Mouse (Mus musculus): ENCODE measurements around the gene Ghrh.

Gene Ghrh

DNA sequence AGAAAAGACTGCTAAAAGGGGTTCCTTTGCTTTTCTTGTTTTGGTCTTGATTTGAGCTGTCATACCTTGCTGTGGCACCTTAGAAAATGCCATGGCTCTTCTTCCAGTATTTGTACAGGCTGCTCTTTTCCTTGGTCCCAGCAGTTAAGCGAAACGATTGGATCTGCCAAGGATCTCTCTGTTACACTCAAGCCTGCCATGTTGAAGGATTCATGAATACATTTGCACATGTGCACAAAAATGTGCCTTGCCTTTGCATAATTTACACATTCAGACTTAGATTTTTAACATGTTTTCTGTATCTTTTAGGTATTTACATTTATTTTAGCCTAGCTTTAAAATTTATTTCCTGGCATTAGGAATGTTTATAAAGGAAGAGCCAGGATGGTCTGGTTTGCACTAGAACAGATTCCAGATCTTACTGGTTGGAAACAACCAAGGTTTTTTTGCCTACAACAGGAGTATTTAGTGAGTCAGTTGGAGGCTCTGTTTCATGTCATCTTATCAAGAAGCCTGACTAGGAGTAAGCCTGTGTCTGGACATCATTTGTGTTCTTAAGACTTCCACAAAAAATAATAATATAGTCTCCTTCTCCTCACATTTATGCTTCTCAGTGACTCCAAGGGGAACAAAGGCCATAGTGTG, 38.9 kb downstream of the Ghrh start:
- no peak for DNase-seq (ENCODE audit: low spot score in 2 of 2)

DNA sequence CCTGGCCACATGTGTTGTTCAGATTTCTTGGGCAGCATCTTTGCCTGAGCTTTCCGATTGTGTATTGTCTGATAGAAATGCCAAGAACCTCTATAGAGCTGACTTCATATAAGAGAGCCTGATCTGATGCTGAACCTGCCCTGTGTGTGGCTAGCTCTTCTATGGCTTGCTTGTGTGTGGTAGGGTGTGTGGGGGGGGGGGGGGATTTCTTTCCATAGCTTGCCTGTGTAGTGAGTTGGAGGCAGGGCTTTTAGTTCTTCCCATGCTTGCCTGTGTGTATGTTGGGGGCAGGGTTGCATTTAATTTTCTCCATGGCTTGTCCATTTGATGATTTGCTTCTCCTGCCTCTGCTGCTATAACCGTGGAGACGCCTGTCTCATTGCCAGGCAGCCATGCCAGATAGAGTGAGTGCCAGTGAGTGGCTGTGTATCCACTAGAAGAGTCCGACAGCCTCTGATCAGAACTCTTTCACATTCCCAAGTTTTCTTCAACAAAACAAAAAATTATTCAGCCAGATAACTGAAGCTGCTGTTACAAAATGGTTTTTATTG, 39.5 kb downstream of the Ghrh start:
- DNase-seq (ENCODE audit: low spot score in 2 of 2): no peak

DNA sequence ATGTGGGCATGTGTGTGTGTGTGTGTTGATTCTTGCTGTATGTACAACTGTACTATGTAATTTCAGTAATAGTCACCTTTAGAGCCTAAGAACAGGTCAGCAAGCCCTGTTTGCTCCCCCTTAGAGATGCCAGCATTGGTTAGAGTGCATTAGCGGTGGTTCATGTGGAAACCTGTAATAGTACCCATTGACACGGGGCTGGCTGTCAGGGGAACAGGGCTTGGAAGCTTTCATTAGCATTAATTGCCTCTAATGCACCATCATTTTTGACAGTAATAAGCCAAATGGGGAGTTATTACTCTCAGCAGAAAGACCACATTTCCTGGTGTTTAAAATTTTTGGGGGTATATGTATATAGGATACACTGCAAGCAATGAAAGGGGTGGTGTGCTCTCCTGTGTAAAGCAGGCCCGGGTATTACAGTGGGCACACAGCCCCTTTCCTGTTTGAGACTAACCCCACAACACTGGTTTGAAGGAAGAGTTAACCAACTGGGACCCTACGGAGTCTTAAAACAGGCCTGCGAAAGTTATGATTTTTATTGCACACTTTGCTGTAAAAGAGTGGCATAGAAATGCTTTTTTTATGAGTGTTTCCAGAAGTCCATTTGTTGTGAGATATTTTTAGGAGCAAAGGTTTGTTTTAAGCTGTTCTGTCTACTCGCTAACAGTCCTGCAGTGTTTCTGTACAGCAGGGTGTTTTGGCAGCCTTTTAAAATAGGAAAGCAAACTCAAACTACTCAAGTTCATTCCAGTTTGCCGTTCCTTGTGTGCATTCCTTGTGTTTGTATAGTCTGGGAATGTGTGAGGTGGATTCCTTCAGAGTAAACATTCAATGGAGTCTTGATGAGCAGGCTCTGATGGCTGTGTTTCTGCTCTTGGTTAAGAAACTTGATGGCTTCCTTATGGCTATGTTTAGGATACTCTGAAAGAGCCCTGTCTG, 40.9 kb downstream of the Ghrh start:
- DNase-seq (ENCODE audit: low spot score in 2 of 2): no peak

DNA sequence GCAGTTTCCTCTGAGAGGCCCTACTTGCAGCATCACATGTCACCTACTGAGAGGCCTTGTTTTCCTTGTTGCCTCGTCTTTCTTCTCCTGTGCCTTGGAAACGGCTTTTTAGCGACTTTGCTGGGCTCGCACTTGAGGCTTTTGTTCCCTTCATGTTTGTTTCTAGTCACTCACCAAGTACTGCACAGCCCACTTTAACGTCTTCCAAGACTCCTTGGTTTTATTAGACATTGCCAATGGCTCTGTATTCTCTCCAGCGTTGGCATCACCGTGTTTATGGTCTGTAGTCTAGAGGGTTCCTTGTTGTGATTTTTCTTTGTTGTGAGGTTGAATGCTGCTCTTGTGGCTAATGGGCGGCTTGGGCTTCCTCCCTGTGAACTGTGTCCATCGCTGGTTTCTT, 44.2 kb downstream of the Ghrh start:
- no peak for DNase-seq (ENCODE audit: low spot score in 2 of 2)

DNA sequence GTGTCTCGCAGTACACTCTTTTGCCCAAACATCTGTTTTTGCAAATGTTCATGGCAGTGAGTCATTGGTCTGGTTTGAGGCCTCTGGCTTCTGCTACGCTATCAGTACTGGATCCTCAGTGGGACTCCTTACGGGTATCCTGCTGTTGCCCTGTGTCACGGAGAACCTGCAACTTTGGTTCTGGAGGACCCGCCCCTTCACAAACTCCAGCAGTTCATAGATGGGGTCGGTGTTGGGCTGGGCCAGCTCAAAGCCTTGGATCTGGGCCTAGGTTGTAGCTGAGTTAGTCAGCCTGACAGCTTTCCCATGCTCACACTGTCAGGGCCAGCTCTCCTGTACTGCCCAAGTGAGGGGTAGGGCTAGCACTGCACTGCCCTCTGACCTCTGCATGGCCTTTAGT, 47.3 kb downstream of the Ghrh start:
- DNase-seq (ENCODE audit: low spot score in 2 of 2): no peak

DNA sequence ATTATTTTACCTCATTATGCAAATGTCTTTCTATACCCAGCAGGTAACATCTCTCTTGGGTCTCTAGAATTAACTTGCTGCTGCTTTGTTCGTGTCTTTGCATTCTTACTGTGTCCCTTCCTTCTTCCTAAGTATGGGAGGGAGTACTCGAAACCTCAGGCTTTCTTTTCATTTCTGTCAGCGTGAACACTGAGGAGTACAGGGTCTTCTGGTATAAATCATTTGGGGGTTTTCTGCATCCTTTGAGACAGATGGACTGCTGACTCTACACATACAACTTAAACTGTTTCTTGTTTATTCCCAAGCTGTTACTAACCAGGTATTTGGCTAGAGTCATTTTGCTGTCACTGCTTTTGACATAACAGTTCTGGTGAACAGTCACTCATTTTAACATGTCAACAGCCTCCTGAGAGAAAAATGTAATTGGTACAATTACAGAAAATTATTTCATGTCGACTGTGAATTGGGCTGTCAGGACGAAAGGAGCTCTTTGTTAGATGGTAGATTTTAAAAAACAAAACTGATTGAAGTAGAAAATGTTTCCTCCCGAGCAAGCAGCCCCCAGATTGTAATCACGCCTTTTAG, 51.1 kb downstream of the Ghrh start:
- no peak for DNase-seq (ENCODE audit: low spot score in 2 of 2)

DNA sequence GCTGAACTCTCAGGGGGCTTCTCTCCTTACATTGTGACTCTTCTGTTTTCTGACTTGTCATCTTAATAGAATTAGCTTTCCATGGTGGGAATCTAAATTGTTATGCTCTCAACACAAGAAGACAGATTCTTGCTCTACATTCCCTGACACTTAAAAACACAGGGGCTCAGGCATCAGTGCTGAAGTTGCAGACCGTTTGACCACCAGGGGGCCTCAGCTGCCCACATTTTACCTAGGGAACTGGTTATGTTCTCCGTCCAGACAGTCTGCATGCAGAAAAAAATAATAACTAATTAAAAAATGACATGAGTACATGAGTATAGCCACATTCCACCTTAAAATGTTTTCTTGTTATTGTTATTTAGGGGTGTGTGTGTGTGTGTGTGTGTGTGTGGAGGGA, 55.2 kb downstream of the Ghrh start:
- peak; percentile 43 to 74 for DNase-seq (ENCODE audit: low spot score in 2 of 2)

DNA sequence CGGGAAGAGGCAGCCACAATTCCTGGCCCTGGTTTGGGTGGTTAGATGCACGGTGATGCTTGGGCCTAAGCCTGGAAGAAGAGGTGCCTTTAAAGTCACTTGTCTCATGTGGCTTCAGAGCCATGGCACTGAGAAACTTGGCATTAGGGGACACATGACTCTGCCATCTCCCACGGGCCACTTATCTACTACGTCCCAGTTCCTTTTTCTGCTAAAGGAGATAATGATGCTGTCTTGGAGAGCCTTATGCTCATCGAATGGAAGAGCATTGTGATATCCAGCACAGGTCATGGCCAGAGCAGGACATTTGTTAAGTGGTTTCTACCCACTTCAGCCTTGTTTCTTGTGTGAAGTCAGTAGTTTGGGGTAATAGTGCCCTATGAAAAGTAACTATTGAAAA, 58.3 kb downstream of the Ghrh start:
- no peak for DNase-seq (ENCODE audit: low spot score in 2 of 2)

DNA sequence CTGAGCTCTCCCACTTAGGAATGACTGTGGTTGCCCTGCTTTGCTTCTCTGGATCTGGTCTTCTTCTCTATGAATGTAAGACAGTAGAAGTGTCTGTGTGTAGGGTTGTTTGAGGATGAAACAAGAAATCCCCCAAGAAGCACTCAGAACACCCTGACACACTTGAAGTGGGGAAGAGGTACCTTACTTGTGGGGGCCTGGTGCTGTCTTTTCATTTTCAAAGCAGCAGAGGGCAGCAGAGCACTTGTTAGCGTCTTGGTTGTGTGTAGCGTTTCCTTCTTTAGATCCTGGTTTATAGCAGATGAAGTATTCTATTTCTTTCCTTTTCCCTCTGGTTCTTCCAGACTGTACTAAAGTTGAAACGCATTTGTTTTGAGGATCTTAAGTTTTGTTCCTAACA, 59.8 kb downstream of the Ghrh start:
- peak in 1 of 2 experiments; percentile 46 for DNase-seq (ENCODE audit: low spot score in 2 of 2)

DNA sequence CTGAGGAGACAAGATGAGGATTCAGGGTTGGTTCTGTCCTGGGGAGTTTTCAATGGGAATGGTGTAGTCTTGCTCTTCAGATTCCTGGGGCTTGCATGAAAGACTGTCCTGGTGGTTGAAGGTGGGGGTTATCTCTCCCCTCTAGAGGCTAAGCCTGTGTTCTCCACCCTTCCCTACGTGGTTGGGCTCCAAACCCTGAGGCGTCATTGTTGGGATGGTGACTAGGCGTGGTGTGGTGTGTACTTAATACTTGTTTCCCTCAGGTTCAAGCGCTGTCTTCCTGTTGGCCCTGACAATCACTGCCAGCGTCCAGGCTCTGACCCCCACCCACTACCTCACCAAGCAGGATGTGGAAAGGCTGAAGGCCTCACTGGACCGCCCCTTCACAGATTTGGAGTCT, 64.0 kb downstream of the Ghrh start:
- DNase-seq (ENCODE audit: low spot score in 2 of 2): no peak

Measured in frontal cortex, postnatal 10 days (tissue).